Comparison of ENCODE assay signal across 12 mouse cellular contexts in genomic region chr7:66282984-66283612, GRCm38 (mm10).
DNase-seq lines count a peak whose midpoint lies in the region; ATAC-seq lines count a peak whose summit lies in the region.
"Had no signal": no experiment of that assay in that cellular context is flagged by ENCODE, and none has a peak within 500 bp of the region (broad histone marks: within the 10 kb centered on the region; RNA-seq: fewer than 3 reads in every experiment).

No protein-coding gene starts in this region.

- intact Hi-C loops in left cerebral cortex, postnatal 25 days (cut with DNase I): no loop called here

- no peaks in the 10 kb centered on the region for H3K9me3 ChIP-seq in kidney, embryonic 15.5 days (replicated peaks)
- H3K9me3 ChIP-seq in hindbrain, embryonic 12.5 days (replicated peaks): no peaks in the 10 kb centered on the region
- no peaks in the 10 kb centered on the region for H3K9me3 ChIP-seq in midbrain, embryonic 15.5 days
- H3K9me3 ChIP-seq: limb, embryonic 12.5 days; lung, embryonic 15.5 days had no signal

- peaks cover 11% of the 10 kb centered on the region for H3K4me1 ChIP-seq in kidney, embryonic 15.5 days
- H3K4me1 ChIP-seq in hindbrain, embryonic 12.5 days: peaks cover 16% of the 10 kb centered on the region
- peaks cover 17% of the 10 kb centered on the region for H3K4me1 ChIP-seq in midbrain, embryonic 15.5 days
- H3K4me1 ChIP-seq: lung, embryonic 15.5 days had no signal

- H3K9ac ChIP-seq in kidney, embryonic 15.5 days: no peak overlapping the region
- no peak overlapping the region for H3K9ac ChIP-seq in hindbrain, embryonic 12.5 days
- no peak overlapping the region for H3K9ac ChIP-seq in midbrain, embryonic 15.5 days
- H3K9ac ChIP-seq: limb, embryonic 12.5 days; lung, embryonic 15.5 days had no signal

- H3K27me3 ChIP-seq in kidney, embryonic 15.5 days: no peaks in the 10 kb centered on the region
- peaks cover 9% of the 10 kb centered on the region; the same call in 1 of the 2 replicates for H3K27me3 ChIP-seq in hindbrain, embryonic 12.5 days
- H3K27me3 ChIP-seq in midbrain, embryonic 15.5 days (replicated peaks): no peaks in the 10 kb centered on the region
- H3K27me3 ChIP-seq: limb, embryonic 12.5 days; lung, embryonic 15.5 days had no signal

- ATAC-seq in kidney, embryonic 15.5 days (replicated peaks; ENCODE audit: low FRiP score): peak; percentile 63; the same call in 1 of the 2 replicates
- peak; percentile 65 for ATAC-seq in hindbrain, embryonic 12.5 days (ENCODE audit: low FRiP score)
- peak; percentile 71 for ATAC-seq in midbrain, embryonic 15.5 days (replicated peaks)

- no peak overlapping the region for H3K4me3 ChIP-seq in kidney, embryonic 15.5 days (replicated peaks)
- H3K4me3 ChIP-seq in hindbrain, embryonic 12.5 days: no peak overlapping the region
- no peak overlapping the region for H3K4me3 ChIP-seq in midbrain, embryonic 15.5 days
- H3K4me3 ChIP-seq: limb, embryonic 12.5 days; lung, embryonic 15.5 days had no signal

- H3K4me2 ChIP-seq in kidney, embryonic 15.5 days: no peak overlapping the region
- H3K4me2 ChIP-seq in hindbrain, embryonic 12.5 days (replicated peaks): peak overlapping the region; percentile 27
- H3K4me2 ChIP-seq in midbrain, embryonic 15.5 days: peak overlapping the region; percentile 7; the same call in 1 of the 2 replicates
- H3K4me2 ChIP-seq: limb, embryonic 12.5 days; lung, embryonic 15.5 days had no signal

- no peak overlapping the region for H3K27ac ChIP-seq in kidney, embryonic 15.5 days
- H3K27ac ChIP-seq in hindbrain, embryonic 12.5 days: no peak overlapping the region; the same call in 1 of the 2 replicates
- H3K27ac ChIP-seq in midbrain, embryonic 15.5 days: peak overlapping the region; percentile 49
- H3K27ac ChIP-seq: limb, embryonic 12.5 days; lung, embryonic 15.5 days had no signal

- no peak for DNase-seq in kidney, adult 8-10 months
- DNase-seq in right cerebral cortex, adult 18-20 months: no peak
- DNase-seq in cerebellum, postnatal 10 days: no peak
- DNase-seq in frontal cortex, postnatal 36 days (ENCODE audit: low spot score in 2 of 2): no peak
- DNase-seq in left cerebral cortex, postnatal 25 days (ENCODE audit: low spot score in 2 of 2): no peak
- DNase-seq: kidney, adult 18-20 months; spleen, adult 18-20 months had no signal

- WGBS in kidney, embryonic 15.5 days: 30% methylated on average over 10 of the region's 10 CpGs
- WGBS in hindbrain, embryonic 12.5 days: 6% methylated on average over 10 of the region's 10 CpGs
- WGBS in midbrain, embryonic 15.5 days: 9% methylated on average over 10 of the region's 10 CpGs

- H3K36me3 ChIP-seq in kidney, embryonic 15.5 days: peaks cover 62% of the 10 kb centered on the region
- H3K36me3 ChIP-seq in hindbrain, embryonic 12.5 days: no peaks in the 10 kb centered on the region
- no peaks in the 10 kb centered on the region for H3K36me3 ChIP-seq in midbrain, embryonic 15.5 days (replicated peaks)
